Mouse (Mus musculus) neural tube, embryonic 14.5 days (tissue): ENCODE results near the gene Zfp3. TPM values are rescaled to one million over a fixed set of nuclear protein-coding genes. Genes with fewer than 3 reads are reported as not detected.
"Not testable (repeated sequence)": the region's sequence is repeated elsewhere in the genome, so short reads cannot be mapped to it uniquely, and the experiment has no call there.

Experiments
- ATAC-seq: fragments of 200-750 bp; cut with Nextera tagmentation; 2 replicates; pipeline ENCODE4 v1.8.0; 2017; ENCODE audit warnings: low read depth, mild to moderate bottlenecking, moderate TSS enrichment, moderate library complexity
- H3K27ac ChIP-seq: fragments of 300-500 bp; sonication (generic); 2 replicates; pipeline ENCODE4 v1.5.1; 2014; ENCODE audit warnings: low read depth, mild to moderate bottlenecking, control low read depth, low read length, moderate library complexity, mixed read lengths
- H3K27me3 ChIP-seq: fragments of 300-500 bp; sonication (generic); 2 replicates; pipeline ENCODE4 v1.6.1; 2014; ENCODE audit warnings: low read length; ENCODE audit not compliant: control insufficient read depth, insufficient read depth
- H3K36me3 ChIP-seq: fragments of 300-500 bp; sonication (generic); 2 replicates; pipeline ENCODE4 v1.6.1; 2014; ENCODE audit warnings: low read length, mixed read lengths; ENCODE audit not compliant: control insufficient read depth, insufficient read depth
- H3K4me1 ChIP-seq: fragments of 300-500 bp; sonication (generic); 2 replicates; pipeline ENCODE4 v1.6.1; 2014; ENCODE audit warnings: low read length; ENCODE audit not compliant: control insufficient read depth, insufficient read depth
- H3K4me2 ChIP-seq: fragments of 300-500 bp; sonication (generic); 2 replicates; pipeline ENCODE4 v1.6.1; 2014; ENCODE audit warnings: mild to moderate bottlenecking, low read depth, low read length, control low read depth
- H3K4me3 ChIP-seq: fragments of 300-500 bp; sonication (generic); 2 replicates; pipeline ENCODE4 v1.5.1; 2014; ENCODE audit warnings: low read depth, low read length, control low read depth, mixed read lengths
- H3K9ac ChIP-seq: fragments of 300-500 bp; sonication (generic); replicated peaks from 2 replicates; pipeline ENCODE4 v1.6.1; 2014; ENCODE audit warnings: low read depth, mild to moderate bottlenecking, control low read depth, low read length, mixed read lengths
- H3K9me3 ChIP-seq: fragments of 300-500 bp; sonication (generic); 2 replicates; pipeline ENCODE4 v1.6.1; 2016; ENCODE audit warnings: low read length; ENCODE audit not compliant: control insufficient read depth
- WGBS: fragments of 180-500 bp; shearing (Covaris S2); extraction: QIAGEN DNeasy Blood & Tissue Kit; methylation state at CpG from one replicate; pipeline ENCODE4 v1.1.7; 2014; 5-methylcytosine and 5-hydroxymethylcytosine counted together
- polyA plus RNA-seq: library from polyadenylated mRNA; unstranded; fragments of >200 nt; fragmentation: Nextera tagmentation; extraction: Ambion mirVana; gene quantifications from 2 replicates; pipeline ENCODE4 v1.2.1, GENCODE M21; 2014

The Zfp3 gene
- polyA plus RNA-seq, 1 experiment from 2014 or later = 19.8 TPM

DNA sequence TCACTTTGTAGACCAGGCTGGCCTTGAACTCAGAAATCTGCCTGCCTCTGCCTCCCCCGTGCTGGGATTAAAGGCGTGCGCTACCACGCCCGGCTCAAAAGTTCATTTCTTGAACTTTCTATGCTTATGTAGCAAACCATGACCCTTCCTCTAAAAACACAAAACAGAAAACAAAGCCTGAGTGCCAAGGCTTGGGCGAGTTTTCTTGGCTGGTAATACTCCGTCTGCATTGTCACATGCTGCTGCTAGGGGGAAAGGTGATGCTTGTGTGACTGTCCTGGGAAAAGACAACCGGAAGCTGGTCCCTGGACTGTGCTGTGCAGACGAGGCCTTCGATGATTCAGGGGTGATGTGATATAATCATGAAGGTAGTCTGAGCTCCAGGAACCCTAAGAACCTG lies 10.9 kb upstream of the Zfp3 start:
- Histone ChIP-seq H3K27me3 (no peaks in the 10 kb centered on the region), H3K4me2 (no peak overlapping the region), H3K4me3 (no peak overlapping the region), H3K9me3 (no peaks in the 10 kb centered on the region), H3K36me3 (no peaks in the 10 kb centered on the region), H3K9ac (no peak overlapping the region), H3K4me1 (no peaks in the 10 kb centered on the region), H3K27ac (no peak overlapping the region)
- no peak for ATAC-seq
- 95% methylated on average over 10 of the region's 10 CpGs for WGBS

DNA sequence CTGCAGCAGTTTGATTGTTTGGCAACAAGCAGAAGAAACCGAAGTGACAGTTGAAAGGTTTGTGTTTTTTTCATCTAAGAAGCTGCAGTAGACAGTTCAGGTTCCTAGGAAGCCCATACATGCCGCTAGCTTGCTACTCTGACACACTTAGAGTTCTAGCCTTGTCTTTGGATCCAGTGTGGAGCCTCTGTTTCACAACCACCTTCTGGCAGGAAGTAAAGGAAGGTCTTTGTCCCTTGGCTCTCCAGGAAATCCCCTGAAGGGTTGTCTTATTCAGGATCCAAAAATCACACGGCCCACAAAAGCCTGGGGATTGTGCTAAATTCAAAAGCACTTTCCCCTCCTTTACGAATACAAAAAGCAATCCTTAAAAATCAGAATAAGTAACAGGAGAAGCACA lies 9.5 kb upstream of the Zfp3 start:
- H3K27ac ChIP-seq = no peak overlapping the region
- no peak overlapping the region for H3K4me3 ChIP-seq
- WGBS = 69% methylated on average over 4 of the region's 4 CpGs

DNA sequence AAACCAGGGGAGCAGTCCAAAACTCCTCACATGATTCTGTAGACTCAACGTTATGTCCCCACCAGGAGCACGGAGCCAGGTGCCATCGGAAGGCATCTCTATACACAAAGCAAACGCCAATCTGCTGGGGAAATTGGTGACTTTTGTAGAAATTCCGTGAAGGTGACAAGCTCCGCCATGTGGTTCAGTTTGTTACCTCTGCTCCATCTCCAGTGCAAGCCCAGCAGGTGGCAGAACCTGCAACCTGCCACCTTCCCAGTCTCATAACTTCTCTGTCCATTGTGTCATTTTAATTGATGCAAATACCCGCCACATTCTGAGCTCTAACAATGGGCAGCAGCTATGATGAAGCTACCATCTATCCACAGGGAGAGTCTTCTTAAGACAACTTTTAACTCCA lies 9.1 kb upstream of the Zfp3 start:
- no peaks in the 10 kb centered on the region for H3K4me1 ChIP-seq
- no peaks in the 10 kb centered on the region for H3K9me3 ChIP-seq
- H3K4me3 ChIP-seq = no peak overlapping the region
- H3K4me2 ChIP-seq = no peak overlapping the region
- no peaks in the 10 kb centered on the region for H3K36me3 ChIP-seq
- 75% methylated on average over 7 of the region's 7 CpGs for WGBS
- H3K27ac ChIP-seq = no peak overlapping the region
- ATAC-seq = no peak
- no peaks in the 10 kb centered on the region for H3K27me3 ChIP-seq
- no peak overlapping the region for H3K9ac ChIP-seq

More for the DNA sequence above, 9.5 kb upstream of the Zfp3 start:
- no peaks in the 10 kb centered on the region for H3K4me1 ChIP-seq
- no peaks in the 10 kb centered on the region for H3K27me3 ChIP-seq
- no peak overlapping the region for H3K9ac ChIP-seq
- H3K4me2 ChIP-seq = no peak overlapping the region
- no peak for ATAC-seq
- no peaks in the 10 kb centered on the region for H3K9me3 ChIP-seq
- no peaks in the 10 kb centered on the region for H3K36me3 ChIP-seq

DNA sequence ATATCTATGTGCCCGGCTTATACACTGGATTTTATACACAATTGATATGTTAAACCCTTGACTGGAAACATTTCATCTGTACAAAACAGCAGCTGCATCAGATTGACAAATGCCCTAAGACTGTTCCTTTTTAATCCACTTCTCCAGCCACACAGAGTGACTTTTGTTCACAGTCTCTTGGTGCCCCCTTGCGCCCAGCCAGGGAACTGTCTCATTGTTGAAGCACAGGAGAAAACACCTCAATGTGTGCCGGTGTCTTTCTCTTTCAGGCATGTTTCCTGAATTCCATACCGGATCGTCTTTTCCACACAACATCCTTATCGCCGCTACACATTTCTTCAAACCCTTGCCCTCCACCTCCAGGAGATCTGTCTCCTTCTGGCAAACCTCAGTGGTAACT lies 8.4 kb upstream of the Zfp3 start:
- H3K27ac ChIP-seq = no peak overlapping the region
- no peaks in the 10 kb centered on the region for H3K27me3 ChIP-seq
- ATAC-seq = no peak
- H3K4me2 ChIP-seq = no peak overlapping the region
- 14% methylated on average over 7 of the region's 7 CpGs for WGBS
- no peaks in the 10 kb centered on the region for H3K9me3 ChIP-seq
- H3K4me3 ChIP-seq = no peak overlapping the region
- H3K4me1 ChIP-seq = no peaks in the 10 kb centered on the region
- H3K9ac ChIP-seq = no peak overlapping the region
- no peaks in the 10 kb centered on the region for H3K36me3 ChIP-seq

DNA sequence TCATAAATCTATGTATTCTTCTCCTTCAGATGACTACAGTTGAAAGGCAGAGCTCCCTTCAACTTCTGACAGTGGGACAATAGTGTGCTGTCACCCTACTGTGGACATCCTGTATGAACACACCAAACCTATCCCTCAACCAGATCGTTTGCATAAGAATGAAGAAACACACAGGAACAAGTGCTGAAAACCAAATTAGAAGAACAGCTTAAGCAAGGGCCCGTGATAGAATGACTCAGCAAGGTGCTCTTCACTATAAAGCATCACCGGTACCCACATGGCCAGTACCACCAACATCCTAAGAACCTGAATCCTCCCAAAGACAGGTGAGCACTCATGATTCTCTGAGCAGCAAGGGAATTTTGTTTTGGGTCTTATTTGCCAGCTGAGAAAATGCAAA lies 3.6 kb upstream of the Zfp3 start:
- not testable (repeated sequence) for H3K4me2 ChIP-seq

DNA sequence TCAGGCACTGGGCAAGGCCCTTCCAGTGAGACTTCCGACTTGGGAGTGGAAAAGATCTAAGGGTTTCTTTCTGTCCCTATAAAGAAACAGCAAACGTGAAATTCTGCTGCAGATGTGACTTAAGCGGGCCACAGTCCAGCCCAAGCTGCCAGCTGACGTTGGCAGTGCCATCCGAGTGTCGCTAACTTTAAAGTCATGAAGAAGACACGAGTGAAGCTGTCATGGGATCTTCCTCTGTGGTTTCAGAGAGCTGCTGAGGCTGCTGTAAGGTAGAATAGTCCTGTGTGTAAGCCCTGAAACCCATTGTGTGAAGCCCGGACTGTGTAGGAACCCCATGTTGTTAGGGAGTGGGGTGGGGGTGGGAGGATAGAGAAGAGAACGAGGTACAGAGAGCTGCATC lies 1.4 kb upstream of the Zfp3 start:
- Histone ChIP-seq H3K9ac (no peak overlapping the region), H3K27me3 (no peaks in the 10 kb centered on the region), H3K4me3 (no peak overlapping the region), H3K27ac (no peak overlapping the region), H3K36me3 (peaks cover 2% of the 10 kb centered on the region; the same call in 1 of the 2 replicates), H3K9me3 (no peaks in the 10 kb centered on the region), H3K4me2 (no peak overlapping the region), H3K4me1 (peaks cover 7% of the 10 kb centered on the region; the same call in 1 of the 2 replicates)
- 87% methylated on average over 9 of the region's 9 CpGs for WGBS
- no peak for ATAC-seq

More for the DNA sequence above, 3.6 kb upstream of the Zfp3 start:
- H3K36me3 ChIP-seq, H3K27ac ChIP-seq, H3K9ac ChIP-seq, H3K4me1 ChIP-seq, H3K9me3 ChIP-seq, ATAC-seq, H3K4me3 ChIP-seq, H3K27me3 ChIP-seq: not testable (repeated sequence)
- WGBS = 73% methylated on average over 3 of the region's 3 CpGs

DNA sequence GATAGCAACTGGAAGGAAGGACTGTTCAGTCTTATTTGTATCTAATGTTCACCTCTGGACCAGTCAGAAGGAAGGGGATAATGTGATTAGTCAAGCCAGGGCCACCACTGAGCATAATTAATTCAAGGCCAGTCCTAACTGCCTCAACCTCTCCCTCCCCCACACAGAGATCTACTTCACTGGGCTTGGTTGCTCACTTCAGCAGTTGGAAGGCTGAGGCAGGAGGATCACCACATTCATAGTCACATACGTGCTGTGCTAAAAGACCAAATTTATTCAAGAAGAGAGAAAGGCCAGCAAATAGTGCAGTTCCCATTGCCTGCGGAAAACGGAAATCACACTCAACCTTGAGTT lies 450 bp upstream of the Zfp3 start:
- Histone ChIP-seq H3K4me3 (peak overlapping the region; percentile 75), H3K4me1 (peaks cover 7% of the 10 kb centered on the region; the same call in 1 of the 2 replicates), H3K27me3 (no peaks in the 10 kb centered on the region), H3K9ac (peak overlapping the region; percentile 78), H3K9me3 (no peaks in the 10 kb centered on the region), H3K27ac (peak overlapping the region; percentile 78), H3K36me3 (peaks cover 8% of the 10 kb centered on the region), H3K4me2 (peak overlapping the region; percentile 77)
- peak; percentile 32; the same call in 1 of the 2 replicates for ATAC-seq
- 30% methylated on average over 3 of the region's 3 CpGs for WGBS

DNA sequence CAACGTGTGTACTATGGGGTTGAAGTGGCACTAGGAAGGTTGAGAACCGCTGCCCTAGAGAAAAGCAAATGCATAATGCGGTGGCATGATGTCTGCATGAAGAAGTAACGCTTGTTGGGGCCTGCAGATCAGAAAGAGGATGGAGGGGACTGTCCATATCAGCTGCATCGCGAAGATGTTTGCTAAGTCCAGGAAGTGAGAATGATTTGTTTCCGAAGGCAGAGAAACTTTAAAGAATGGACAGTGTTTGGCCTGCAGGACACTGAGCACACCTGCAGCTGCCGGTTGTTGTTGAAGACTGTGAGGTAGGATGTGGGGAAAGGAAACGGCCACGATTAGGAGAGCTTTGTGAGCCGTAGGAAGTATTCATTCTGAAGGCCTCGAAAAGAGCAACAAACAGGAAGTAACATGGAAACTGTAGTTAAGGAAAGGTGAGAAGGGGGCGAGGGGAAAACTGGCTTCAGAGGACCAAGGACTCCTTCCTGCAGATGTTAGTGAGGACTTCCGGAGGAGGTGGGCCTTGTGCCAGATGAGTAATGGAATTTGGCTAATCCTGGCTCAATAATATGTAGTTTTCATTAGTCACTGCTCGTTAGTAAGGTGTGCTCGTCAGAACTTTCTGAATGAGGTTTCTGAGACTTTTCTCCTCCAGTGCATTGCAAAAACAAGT lies 1.9 kb downstream of the Zfp3 start:
- Histone ChIP-seq H3K9me3 (no peaks in the 10 kb centered on the region), H3K4me2 (no peak overlapping the region), H3K9ac (no peak overlapping the region), H3K36me3 (peaks cover 8% of the 10 kb centered on the region), H3K27ac (no peak overlapping the region), H3K4me3 (no peak overlapping the region), H3K27me3 (no peaks in the 10 kb centered on the region), H3K4me1 (peaks cover 7% of the 10 kb centered on the region; the same call in 1 of the 2 replicates)
- no peak for ATAC-seq
- 86% methylated on average over 16 of the region's 16 CpGs for WGBS

DNA sequence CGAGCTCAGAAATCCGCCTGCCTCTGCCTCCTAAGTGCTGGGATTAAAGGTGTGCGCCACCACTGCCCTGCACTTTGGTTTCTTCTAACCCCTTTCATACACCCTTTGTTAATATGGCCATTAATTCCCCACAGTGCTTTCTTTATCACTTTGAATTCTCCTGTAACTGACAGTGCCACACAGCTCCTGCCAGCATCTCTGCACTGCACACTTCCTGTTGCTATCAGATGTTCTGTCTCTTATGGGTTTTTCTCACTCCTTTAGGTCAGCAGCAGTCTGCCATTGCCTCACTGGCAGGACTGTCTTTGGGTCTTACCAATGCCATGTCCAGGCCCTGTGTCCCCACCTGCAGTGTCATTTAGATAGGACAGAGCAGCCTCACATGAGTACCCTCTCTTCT lies 6.8 kb downstream of the Zfp3 start:
- no peak for ATAC-seq
- H3K27me3 ChIP-seq = no peaks in the 10 kb centered on the region
- 93% methylated on average over 3 of the region's 3 CpGs for WGBS
- H3K9me3 ChIP-seq = no peaks in the 10 kb centered on the region
- peaks cover 19% of the 10 kb centered on the region for H3K36me3 ChIP-seq
- no peak overlapping the region for H3K4me3 ChIP-seq
- no peak overlapping the region for H3K4me2 ChIP-seq
- no peaks in the 10 kb centered on the region for H3K4me1 ChIP-seq
- H3K27ac ChIP-seq = no peak overlapping the region
- H3K9ac ChIP-seq = no peak overlapping the region
